Mouse (Mus musculus): ENCODE data around the gene Cbarp. TPM values are rescaled to one million over a fixed set of nuclear protein-coding genes. Genes with fewer than 3 reads are reported as not detected.

Gene Cbarp
- polyA plus RNA-seq, 1 experiment from 2014 or later: 0.65 TPM

DNA sequence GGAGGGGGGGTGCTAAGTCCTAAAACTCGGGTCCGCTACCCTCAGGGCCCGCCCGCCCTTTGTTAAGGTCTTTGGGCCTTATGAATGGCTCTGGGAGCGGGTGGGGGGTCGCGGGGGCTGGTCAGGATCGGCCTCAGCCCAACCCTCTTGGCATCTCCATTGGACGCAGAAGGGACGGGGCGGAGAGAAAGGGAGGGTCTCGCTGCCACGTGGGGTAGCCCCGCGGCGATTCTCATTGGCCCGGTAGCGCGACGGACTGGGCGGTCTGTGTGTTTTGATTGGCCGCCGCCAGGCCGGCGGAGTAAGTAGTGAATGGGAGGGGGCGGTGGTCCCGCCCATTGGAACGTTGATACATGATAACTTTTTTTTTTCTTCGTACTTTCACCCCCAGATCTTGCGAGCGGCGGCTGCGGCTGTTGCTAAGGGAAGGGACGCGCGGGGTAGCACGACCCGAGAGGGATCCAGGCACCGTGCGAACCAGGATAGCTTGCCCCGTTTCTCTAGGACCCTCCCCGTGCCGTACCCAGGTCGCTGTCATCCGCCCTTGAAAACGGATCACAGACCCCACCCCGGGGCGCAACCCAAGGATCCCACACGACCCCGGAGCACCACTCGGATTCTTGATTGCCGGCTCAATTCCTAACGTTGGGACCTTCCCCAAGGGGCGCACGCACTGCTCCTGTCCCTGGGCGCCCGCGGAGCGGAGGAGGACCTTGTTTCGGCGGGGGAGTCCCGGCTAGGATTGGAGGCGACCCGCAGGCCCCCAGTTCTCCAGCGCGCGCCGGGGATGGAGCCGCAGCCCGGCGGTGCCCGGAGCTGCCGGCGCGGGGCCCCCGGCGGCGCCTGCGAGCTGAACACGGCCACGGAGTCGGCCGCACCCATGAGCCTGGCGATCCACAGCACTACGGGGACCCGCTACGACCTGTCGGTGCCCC lies 8.9 kb upstream of the Cbarp start:
- Histone ChIP-seq H3K9ac (ENCODE audit: low read depth, low read length) (peak overlapping the region; percentile 88), H3K4me3 (ENCODE audit: low read depth, low read length) (peak overlapping the region; percentile 93), H3K4me2 (ENCODE audit: low read depth, low read length) (peak overlapping the region; percentile 98), H3K4me1 (ENCODE audit: control insufficient read depth, low read depth, low read length) (peaks cover 85% of the 10 kb centered on the region), H3K27ac (ENCODE audit: low read length) (peak overlapping the region; percentile 99), H3K36me3 (ENCODE audit: control insufficient read depth, insufficient read depth) (peaks cover 30% of the 10 kb centered on the region), H3K9me3 (replicated peaks; ENCODE audit: control insufficient read depth, low read length) (no peaks in the 10 kb centered on the region), H3K27me3 (ENCODE audit: control insufficient read depth, insufficient read depth, low read depth, low read length) (no peaks in the 10 kb centered on the region)
- ATAC-seq (ENCODE audit: low read depth): peak; percentile 77
- WGBS (ENCODE audit: insufficient replicate concordance): under 1% methylated on average over 88 of the region's 88 CpGs

DNA sequence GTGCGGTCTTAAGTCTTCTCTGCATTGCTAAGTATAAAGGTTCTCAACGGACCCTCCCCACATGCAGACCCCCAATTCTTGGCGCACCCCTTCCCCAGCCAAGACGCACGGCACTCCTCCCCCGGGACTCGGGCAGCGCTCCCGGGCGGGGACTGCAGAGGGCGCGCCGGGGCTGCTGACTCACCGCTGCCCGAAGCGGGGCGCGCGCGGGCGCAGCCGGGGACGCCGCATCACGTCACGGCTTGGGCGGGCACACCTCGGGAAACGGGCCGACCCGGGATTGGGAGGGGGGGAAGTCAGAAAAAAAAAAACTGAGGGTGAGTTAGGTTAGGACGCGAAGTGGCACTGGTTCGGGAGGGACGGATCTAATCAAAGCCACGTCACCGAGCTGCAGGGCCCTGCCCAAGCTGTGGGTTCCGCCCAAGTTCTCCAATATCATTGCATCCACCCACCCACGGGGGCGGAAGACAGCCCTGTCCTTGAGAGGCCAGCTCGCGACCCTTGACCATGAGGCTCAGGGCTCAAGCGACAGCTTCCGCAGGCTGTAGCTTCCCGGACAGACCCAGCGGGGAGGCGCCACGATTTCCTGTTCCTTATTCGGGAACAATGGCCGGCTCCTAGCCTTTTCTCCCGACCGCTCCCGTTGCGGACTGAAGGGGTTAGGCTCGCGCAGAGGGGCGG lies 8.1 kb upstream of the Cbarp start:
- ATAC-seq (ENCODE audit: low read depth): peak; percentile 59
- H3K9me3 ChIP-seq (replicated peaks; ENCODE audit: control insufficient read depth, low read length): no peaks in the 10 kb centered on the region
- H3K9ac ChIP-seq (ENCODE audit: low read depth, low read length): peak overlapping the region; percentile 88
- no peaks in the 10 kb centered on the region for H3K27me3 ChIP-seq (ENCODE audit: control insufficient read depth, insufficient read depth, low read depth, low read length)
- under 1% methylated on average over 56 of the region's 57 CpGs for WGBS (ENCODE audit: insufficient replicate concordance)
- H3K27ac ChIP-seq (ENCODE audit: low read length): peak overlapping the region; percentile 99
- H3K36me3 ChIP-seq (ENCODE audit: control insufficient read depth, insufficient read depth): peaks cover 29% of the 10 kb centered on the region
- peak overlapping the region; percentile 93 for H3K4me3 ChIP-seq (ENCODE audit: low read depth, low read length)
- peak overlapping the region; percentile 98 for H3K4me2 ChIP-seq (ENCODE audit: low read depth, low read length)
- peaks cover 79% of the 10 kb centered on the region for H3K4me1 ChIP-seq (ENCODE audit: control insufficient read depth, low read depth, low read length)

DNA sequence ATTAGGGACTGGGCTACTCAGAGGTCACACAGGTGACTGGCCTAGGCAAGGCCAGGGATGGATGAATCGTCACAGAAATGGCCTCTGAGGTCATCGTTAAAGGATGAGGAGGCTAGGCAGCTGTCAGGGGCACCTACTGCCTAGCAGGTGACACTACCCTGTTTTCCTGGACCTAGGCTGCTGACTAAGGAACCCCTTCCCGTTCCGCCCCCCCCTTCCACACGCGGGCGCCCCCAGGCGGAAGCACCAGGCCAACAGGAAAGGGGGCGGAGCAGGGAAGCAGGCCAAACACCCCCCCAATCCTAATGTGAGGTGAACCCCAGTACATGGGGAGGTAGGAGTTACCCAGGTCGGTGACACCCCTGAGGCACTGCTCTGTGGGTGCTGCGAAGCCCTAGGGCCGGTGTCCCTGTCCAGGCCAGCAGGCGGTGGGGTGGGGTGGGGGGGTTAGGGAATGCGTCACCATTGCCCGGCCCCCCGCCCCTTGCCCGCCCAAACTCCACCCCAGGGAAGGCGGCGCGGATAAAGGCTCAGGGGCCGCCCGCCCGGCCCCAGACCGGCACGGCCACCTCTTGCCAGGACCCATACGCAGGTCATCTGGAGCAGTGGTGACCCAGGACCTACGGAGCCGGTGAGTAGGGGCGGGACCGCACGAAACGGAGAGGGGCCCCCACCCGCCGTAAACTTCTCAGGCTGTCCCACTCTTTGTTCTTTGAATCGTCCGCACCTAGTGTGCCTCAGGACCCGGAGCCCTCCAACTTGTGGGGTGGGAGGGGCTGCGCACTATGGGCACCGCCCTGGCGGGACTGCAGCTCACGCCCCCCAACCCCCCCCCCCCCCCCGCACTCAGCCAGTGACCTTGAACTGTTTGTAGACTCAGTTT lies 7.3 kb upstream of the Cbarp start, which contains the start of gene Midn:
Gene Midn, plus strand, starts transcription at position 554 of the 883 bp plus-strand sequence.
- under 1% methylated on average over 38 of the region's 42 CpGs for WGBS (ENCODE audit: insufficient replicate concordance)
- ATAC-seq (ENCODE audit: low read depth): peak; percentile 40
- peak within 1 kb of the TSS; percentile 98 for H3K4me2 ChIP-seq (ENCODE audit: low read depth, low read length)
- H3K4me1 ChIP-seq (ENCODE audit: control insufficient read depth, low read depth, low read length): peaks cover 78% of the 10 kb centered on the region
- H3K27ac ChIP-seq (ENCODE audit: low read length): peak within 1 kb of the TSS; percentile 99
- peak within 1 kb of the TSS; percentile 93 for H3K4me3 ChIP-seq (ENCODE audit: low read depth, low read length)
- H3K9ac ChIP-seq (ENCODE audit: low read depth, low read length): peak within 1 kb of the TSS; percentile 88
- H3K9me3 ChIP-seq (replicated peaks; ENCODE audit: control insufficient read depth, low read length): no peaks in the 10 kb centered on the region
- peaks cover 24% of the 10 kb centered on the region for H3K36me3 ChIP-seq (ENCODE audit: control insufficient read depth, insufficient read depth)
- H3K27me3 ChIP-seq (ENCODE audit: control insufficient read depth, insufficient read depth, low read depth, low read length): no peaks in the 10 kb centered on the region

DNA sequence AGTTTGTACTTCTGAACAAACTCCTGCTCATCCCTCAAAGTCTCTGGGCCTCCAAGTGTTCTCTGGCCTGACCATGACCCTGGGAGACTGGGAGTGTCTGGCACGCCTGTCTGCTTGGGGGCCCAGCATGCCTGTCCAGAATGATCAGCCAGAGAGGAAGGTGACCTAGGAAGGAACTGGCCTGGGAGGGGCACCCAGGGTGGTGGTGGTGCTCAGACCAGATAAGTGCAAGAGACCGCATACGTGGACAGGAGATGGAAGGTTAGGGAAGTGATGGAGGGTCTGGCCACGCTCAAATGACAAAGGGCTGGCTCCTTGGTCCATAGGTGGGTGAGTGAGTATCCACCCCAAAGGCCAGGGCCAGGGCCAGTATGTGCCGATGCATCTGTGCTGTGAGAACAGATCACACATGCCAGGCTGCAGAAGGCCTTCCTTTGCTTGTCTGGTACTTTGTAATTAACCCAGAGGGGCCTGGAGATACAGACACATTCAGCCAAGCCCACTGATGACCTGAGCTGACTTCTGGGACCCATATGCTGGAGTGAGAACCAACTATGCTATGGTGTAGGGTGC lies 6.6 kb upstream of the Cbarp start:
- no peak for ATAC-seq (ENCODE audit: low read depth)
- Histone ChIP-seq H3K4me2 (ENCODE audit: low read depth, low read length) (peak overlapping the region; percentile 98), H3K4me1 (ENCODE audit: control insufficient read depth, low read depth, low read length) (peaks cover 78% of the 10 kb centered on the region), H3K9me3 (replicated peaks; ENCODE audit: control insufficient read depth, low read length) (no peaks in the 10 kb centered on the region), H3K4me3 (ENCODE audit: low read depth, low read length) (peak overlapping the region; percentile 93), H3K36me3 (ENCODE audit: control insufficient read depth, insufficient read depth) (peaks cover 24% of the 10 kb centered on the region), H3K9ac (ENCODE audit: low read depth, low read length) (peak overlapping the region; percentile 88), H3K27ac (ENCODE audit: low read length) (peak overlapping the region; percentile 99), H3K27me3 (ENCODE audit: control insufficient read depth, insufficient read depth, low read depth, low read length) (no peaks in the 10 kb centered on the region)
- WGBS (ENCODE audit: insufficient replicate concordance): 25% methylated on average over 5 of the region's 5 CpGs

DNA sequence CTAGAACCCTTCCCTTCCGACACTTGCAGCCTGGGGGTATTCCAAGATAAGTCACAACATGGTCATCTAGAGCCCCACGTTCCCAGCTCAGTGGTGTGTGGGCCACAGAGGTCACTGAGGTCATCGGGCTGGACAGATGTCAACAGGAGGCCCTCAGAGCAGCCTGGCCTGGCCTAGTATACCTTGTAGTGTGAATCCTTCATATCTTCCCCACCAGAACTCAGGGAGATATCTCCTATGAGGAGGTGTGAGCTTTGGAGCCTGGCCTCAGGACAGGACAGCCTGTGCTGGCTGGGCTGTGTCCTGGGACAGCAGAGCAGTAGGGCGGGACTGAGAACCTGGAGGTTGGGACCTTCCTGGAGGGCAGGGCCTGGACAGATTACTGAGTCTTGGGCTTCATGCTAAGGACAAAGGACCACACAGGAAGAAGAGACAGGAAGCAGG lies 6.0 kb upstream of the Cbarp start:
- H3K9ac ChIP-seq (ENCODE audit: low read depth, low read length): peak overlapping the region; percentile 88
- H3K27me3 ChIP-seq (ENCODE audit: control insufficient read depth, insufficient read depth, low read depth, low read length): no peaks in the 10 kb centered on the region
- H3K4me2 ChIP-seq (ENCODE audit: low read depth, low read length): peak overlapping the region; percentile 98
- H3K36me3 ChIP-seq (ENCODE audit: control insufficient read depth, insufficient read depth): peaks cover 18% of the 10 kb centered on the region
- 63% methylated on average over 4 of the region's 4 CpGs for WGBS (ENCODE audit: insufficient replicate concordance)
- H3K4me3 ChIP-seq (ENCODE audit: low read depth, low read length): no peak overlapping the region
- peak overlapping the region; percentile 99 for H3K27ac ChIP-seq (ENCODE audit: low read length)
- peaks cover 74% of the 10 kb centered on the region for H3K4me1 ChIP-seq (ENCODE audit: control insufficient read depth, low read depth, low read length)
- no peak for ATAC-seq (ENCODE audit: low read depth)
- no peaks in the 10 kb centered on the region for H3K9me3 ChIP-seq (replicated peaks; ENCODE audit: control insufficient read depth, low read length)

DNA sequence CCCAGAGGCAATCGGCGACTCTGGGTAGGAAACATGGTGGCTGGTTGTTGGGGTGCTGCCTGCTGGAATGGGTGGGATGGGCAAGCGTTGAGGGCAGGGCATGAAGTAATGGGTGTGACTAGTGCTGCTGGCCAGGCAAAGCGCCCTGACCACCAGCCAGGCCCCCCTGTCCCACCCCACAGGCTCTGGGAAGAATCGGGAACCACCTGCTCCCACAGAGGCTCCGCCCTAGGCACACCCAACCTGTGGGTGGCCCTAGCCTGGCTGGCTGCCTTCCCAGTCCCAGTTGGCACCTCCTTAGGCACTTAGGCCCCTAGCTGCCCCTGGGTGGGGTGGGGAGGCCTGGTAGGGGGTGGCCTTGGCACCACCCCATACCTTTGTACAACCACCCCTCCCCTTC lies 5.3 kb upstream of the Cbarp start:
- no peaks in the 10 kb centered on the region for H3K27me3 ChIP-seq (ENCODE audit: control insufficient read depth, insufficient read depth, low read depth, low read length)
- peak overlapping the region; percentile 88 for H3K9ac ChIP-seq (ENCODE audit: low read depth, low read length)
- peaks cover 74% of the 10 kb centered on the region for H3K4me1 ChIP-seq (ENCODE audit: control insufficient read depth, low read depth, low read length)
- ATAC-seq (ENCODE audit: low read depth): no peak
- H3K4me2 ChIP-seq (ENCODE audit: low read depth, low read length): peak overlapping the region; percentile 34; the same call in 1 of the 2 replicates
- H3K4me3 ChIP-seq (ENCODE audit: low read depth, low read length): no peak overlapping the region
- no peaks in the 10 kb centered on the region for H3K9me3 ChIP-seq (replicated peaks; ENCODE audit: control insufficient read depth, low read length)
- 49% methylated on average over 6 of the region's 6 CpGs for WGBS (ENCODE audit: insufficient replicate concordance)
- peak overlapping the region; percentile 99 for H3K27ac ChIP-seq (ENCODE audit: low read length)
- peaks cover 16% of the 10 kb centered on the region for H3K36me3 ChIP-seq (ENCODE audit: control insufficient read depth, insufficient read depth)

DNA sequence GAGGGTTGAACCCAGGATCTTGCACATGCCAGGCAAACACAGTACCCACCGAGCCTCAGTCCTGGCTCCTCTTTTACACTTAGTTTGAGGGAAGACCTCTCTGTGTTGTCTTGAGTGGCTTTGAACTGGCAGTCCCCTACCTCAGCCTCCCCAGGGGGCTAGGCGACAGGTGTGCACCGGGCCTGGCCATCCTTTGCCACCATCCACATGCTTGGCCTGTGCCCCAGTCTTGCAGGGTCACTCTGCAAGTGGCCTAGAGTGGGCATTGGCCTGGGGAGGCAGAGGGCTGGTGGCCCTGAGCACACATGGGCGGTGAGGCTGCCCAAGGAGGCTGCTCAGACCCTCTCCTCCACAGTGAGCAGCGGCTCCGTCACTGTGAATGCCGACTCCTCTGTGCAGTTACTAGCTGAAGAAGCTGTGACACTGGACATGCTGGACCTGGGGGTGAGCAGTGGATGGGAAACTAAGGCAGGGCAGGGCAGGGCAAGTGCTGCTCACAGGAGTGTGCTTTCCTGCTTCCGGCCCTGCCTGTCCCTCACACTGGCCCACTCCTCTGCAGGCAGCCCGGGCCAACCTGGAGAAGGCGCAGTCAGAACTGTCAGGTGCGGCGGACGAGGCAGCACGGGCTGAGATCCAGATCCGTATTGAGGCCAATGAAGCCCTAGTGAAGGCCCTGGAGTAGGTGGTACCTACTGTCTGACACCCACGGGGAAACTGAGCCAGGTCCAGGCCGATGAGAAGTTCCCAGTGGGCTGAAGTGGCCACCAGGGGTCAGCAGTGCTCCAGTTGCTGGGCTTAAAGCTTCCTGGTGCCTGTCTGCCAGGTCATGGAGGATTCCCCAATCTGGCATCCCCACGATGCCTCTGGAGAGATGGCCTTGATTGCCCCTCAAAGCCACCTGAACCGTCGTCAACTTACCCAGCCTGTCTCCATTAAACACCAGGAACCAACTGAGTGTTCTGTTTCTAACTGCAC lies 4.5 kb upstream of the Cbarp start:
- Histone ChIP-seq H3K27me3 (ENCODE audit: control insufficient read depth, insufficient read depth, low read depth, low read length) (peaks cover 3% of the 10 kb centered on the region), H3K9me3 (replicated peaks; ENCODE audit: control insufficient read depth, low read length) (no peaks in the 10 kb centered on the region), H3K4me1 (ENCODE audit: control insufficient read depth, low read depth, low read length) (peaks cover 71% of the 10 kb centered on the region), H3K4me2 (ENCODE audit: low read depth, low read length) (0 out of 2 replicates have a peak overlapping the region, but pooled peaks have one; percentile 34), H3K9ac (ENCODE audit: low read depth, low read length) (no peak overlapping the region; the same call in 1 of the 2 replicates), H3K36me3 (ENCODE audit: control insufficient read depth, insufficient read depth) (peaks cover 16% of the 10 kb centered on the region), H3K27ac (ENCODE audit: low read length) (peak overlapping the region; percentile 99), H3K4me3 (ENCODE audit: low read depth, low read length) (no peak overlapping the region)
- 74% methylated on average over 20 of the region's 20 CpGs for WGBS (ENCODE audit: insufficient replicate concordance)
- ATAC-seq (ENCODE audit: low read depth): no peak

All from liver, embryonic 16.5 days (tissue).